Mouse (Mus musculus): ENCODE measurements around the gene Alkbh5. TPM values are rescaled to one million over a fixed set of nuclear protein-coding genes. Genes with fewer than 3 reads are reported as not detected.

Alkbh5 gene
- total and polyA plus RNA-seq, 2 experiments from 2014 or later = 23.1 to 34.1 TPM

- H3K4me2 ChIP-seq (ENCODE audit: low read depth, low read length) = peak overlapping the region; percentile 100
- peak; percentile 55 for TF ChIP-seq CTCF (IDR thresholded peaks at IDR 0.05; ENCODE audit: low read depth)
- no peaks in the 10 kb centered on the region for H3K27me3 ChIP-seq (ENCODE audit: insufficient read depth, low read length)
- no peaks in the 10 kb centered on the region for H3K9me3 ChIP-seq (ENCODE audit: low read length)
- DNase-seq (ENCODE audit: low spot score) = peak; percentile 96
- ATAC-seq = peak; percentile 86
- no peaks in the 10 kb centered on the region for H3K36me3 ChIP-seq (ENCODE audit: insufficient read depth, low read length)
- H3K27ac ChIP-seq = peak overlapping the region; percentile 98
- peak overlapping the region; percentile 72 for H3K4me3 ChIP-seq (ENCODE audit: low read length)
- H3K9ac ChIP-seq (replicated peaks; ENCODE audit: low read length) = peak overlapping the region; percentile 87
- H3K4me1 ChIP-seq (ENCODE audit: insufficient read depth, low read length) = peaks cover 25% of the 10 kb centered on the region
- under 1% methylated on average over 37 of the region's 37 CpGs for WGBS
Measured at GRCm38 (mm10) chr11:60536859-60537467, 782 bp downstream of the Alkbh5 start.

GRCm38 (mm10) chr11:60537468-60538347, 1.5 kb downstream of the Alkbh5 start:
- H3K27me3 ChIP-seq (ENCODE audit: insufficient read depth, low read length) = no peaks in the 10 kb centered on the region
- TF ChIP-seq CTCF (IDR thresholded peaks at IDR 0.05; ENCODE audit: low read depth) = peak; percentile 36; the same call in 1 of the 2 replicates
- DNase-seq (ENCODE audit: low spot score) (peak; percentile 98), ATAC-seq (peak; percentile 94)
- peak overlapping the region; percentile 72 for H3K4me3 ChIP-seq (ENCODE audit: low read length)
- WGBS = under 1% methylated on average over 83 of the region's 91 CpGs
- H3K36me3 ChIP-seq (ENCODE audit: insufficient read depth, low read length) = no peaks in the 10 kb centered on the region
- peak overlapping the region; percentile 87 for H3K9ac ChIP-seq (replicated peaks; ENCODE audit: low read length)
- H3K9me3 ChIP-seq (ENCODE audit: low read length) = no peaks in the 10 kb centered on the region
- H3K4me1 ChIP-seq (ENCODE audit: insufficient read depth, low read length) = peaks cover 25% of the 10 kb centered on the region
- H3K27ac ChIP-seq = peak overlapping the region; percentile 98
- H3K4me2 ChIP-seq (ENCODE audit: low read depth, low read length) = peak overlapping the region; percentile 100

- H3K9ac ChIP-seq (replicated peaks; ENCODE audit: low read length) = peak overlapping the region; percentile 87
- no peaks in the 10 kb centered on the region for H3K36me3 ChIP-seq (ENCODE audit: insufficient read depth, low read length)
- WGBS = under 1% methylated on average over 93 of the region's 93 CpGs
- H3K27ac ChIP-seq = peak overlapping the region; percentile 98
- no peaks in the 10 kb centered on the region for H3K27me3 ChIP-seq (ENCODE audit: insufficient read depth, low read length)
- peak overlapping the region; percentile 72 for H3K4me3 ChIP-seq (ENCODE audit: low read length)
- DNase-seq (ENCODE audit: low spot score) (peak; percentile 21), ATAC-seq (no peak; the same call in 1 of the 2 replicates)
- H3K4me2 ChIP-seq (ENCODE audit: low read depth, low read length) = peak overlapping the region; percentile 100
- H3K9me3 ChIP-seq (ENCODE audit: low read length) = no peaks in the 10 kb centered on the region
- TF ChIP-seq CTCF (IDR thresholded peaks at IDR 0.05; ENCODE audit: low read depth) = no peak
- H3K4me1 ChIP-seq (ENCODE audit: insufficient read depth, low read length) = peaks cover 28% of the 10 kb centered on the region
Measured at GRCm38 (mm10) chr11:60538371-60539281, 2.4 kb downstream of the Alkbh5 start.

- no peak for TF ChIP-seq CTCF (IDR thresholded peaks at IDR 0.05; ENCODE audit: low read depth)
- peak overlapping the region; percentile 72 for H3K4me3 ChIP-seq (ENCODE audit: low read length)
- H3K9me3 ChIP-seq (ENCODE audit: low read length) = no peaks in the 10 kb centered on the region
- no peaks in the 10 kb centered on the region for H3K27me3 ChIP-seq (ENCODE audit: insufficient read depth, low read length)
- peaks cover 34% of the 10 kb centered on the region for H3K4me1 ChIP-seq (ENCODE audit: insufficient read depth, low read length)
- DNase-seq (ENCODE audit: low spot score) = no peak
- peak overlapping the region; percentile 87 for H3K9ac ChIP-seq (replicated peaks; ENCODE audit: low read length)
- ATAC-seq = no peak
- no peaks in the 10 kb centered on the region for H3K36me3 ChIP-seq (ENCODE audit: insufficient read depth, low read length)
- peak overlapping the region; percentile 100 for H3K4me2 ChIP-seq (ENCODE audit: low read depth, low read length)
- 1% methylated on average over 2 of the region's 2 CpGs for WGBS
- H3K27ac ChIP-seq = no peak overlapping the region
Measured at GRCm38 (mm10) chr11:60539540-60539939, 3.4 kb downstream of the Alkbh5 start.

GRCm38 (mm10) chr11:60540002-60540610, 3.9 kb downstream of the Alkbh5 start:
- DNase-seq (ENCODE audit: low spot score) = peak; percentile 12

GRCm38 (mm10) chr11:60540761-60541160, 4.6 kb downstream of the Alkbh5 start:
- Histone ChIP-seq H3K4me3 (ENCODE audit: low read length) (peak overlapping the region; percentile 72; the same call in 1 of the 2 replicates), H3K9me3 (ENCODE audit: low read length) (no peaks in the 10 kb centered on the region), H3K36me3 (ENCODE audit: insufficient read depth, low read length) (no peaks in the 10 kb centered on the region), H3K27ac (no peak overlapping the region), H3K27me3 (ENCODE audit: insufficient read depth, low read length) (no peaks in the 10 kb centered on the region), H3K4me2 (ENCODE audit: low read depth, low read length) (peak overlapping the region; percentile 100), H3K9ac (replicated peaks; ENCODE audit: low read length) (0 out of 2 replicates have a peak overlapping the region, but pooled peaks have one; percentile 30), H3K4me1 (ENCODE audit: insufficient read depth, low read length) (peaks cover 35% of the 10 kb centered on the region)
- no peak for ATAC-seq
- DNase-seq (ENCODE audit: low spot score) = no peak
- TF ChIP-seq CTCF (IDR thresholded peaks at IDR 0.05; ENCODE audit: low read depth) = no peak
- 56% methylated on average over 2 of the region's 2 CpGs for WGBS

More at GRCm38 (mm10) chr11:60540002-60540610, 3.9 kb downstream of the Alkbh5 start:
- peak overlapping the region; percentile 72 for H3K4me3 ChIP-seq (ENCODE audit: low read length)
- H3K9me3 ChIP-seq (ENCODE audit: low read length) = no peaks in the 10 kb centered on the region
- no peak for ATAC-seq
- no peaks in the 10 kb centered on the region for H3K27me3 ChIP-seq (ENCODE audit: insufficient read depth, low read length)
- peak overlapping the region; percentile 100 for H3K4me2 ChIP-seq (ENCODE audit: low read depth, low read length)
- H3K36me3 ChIP-seq (ENCODE audit: insufficient read depth, low read length) = no peaks in the 10 kb centered on the region
- no peak overlapping the region for H3K27ac ChIP-seq
- 6% methylated on average over 4 of the region's 4 CpGs for WGBS
- no peak for TF ChIP-seq CTCF (IDR thresholded peaks at IDR 0.05; ENCODE audit: low read depth)
- H3K9ac ChIP-seq (replicated peaks; ENCODE audit: low read length) = peak overlapping the region; percentile 37
- H3K4me1 ChIP-seq (ENCODE audit: insufficient read depth, low read length) = peaks cover 36% of the 10 kb centered on the region

Data from hindbrain, postnatal 0 days (tissue).